Mouse (Mus musculus) monocyte, adult 2 months (primary cell): ENCODE results near the gene Gm11757.
"Not testable (repeated sequence)": the region's sequence is repeated elsewhere in the genome, so short reads cannot be mapped to it uniquely, and the experiment has no call there.

Experiments used
- DNase-seq, 2 experiments: peaks; one replicate each; pipeline ENCODE4 v3.0.0; 2022; ENCODE audit warnings: low spot score in 2 of 2, low read depth in 1 of 2

Gm11757 gene

GRCm38 (mm10) chr4:73891012-73891411 lies at the start of gene Gm11757:
Gene Gm11757 (minus strand): TSS chr4:73891112.
- not testable (repeated sequence) for DNase-seq

DNA sequence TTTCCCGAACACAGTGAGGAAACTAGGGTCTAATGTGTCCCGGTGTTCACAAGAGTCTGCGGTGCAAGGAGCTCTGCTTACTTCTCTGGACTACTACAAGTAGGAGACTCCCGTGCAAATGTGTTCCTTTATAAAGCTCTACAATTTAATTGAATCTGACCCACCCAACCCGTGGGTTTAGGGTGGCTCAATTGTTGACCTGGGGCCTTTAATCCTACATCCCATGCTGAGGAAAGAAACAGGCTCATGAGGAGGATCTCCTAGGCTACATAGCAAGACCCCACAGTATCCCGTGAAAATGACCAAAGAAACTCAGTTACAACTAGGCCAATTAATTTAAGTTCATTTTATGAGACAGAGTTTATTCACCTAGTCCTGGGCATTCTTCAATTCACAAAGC lies 29.7 kb upstream of the Gm11757 start, which contains the start of gene Gm11756:
Gene Gm11756 (minus strand): TSS at position 101 of the 400 bp plus-strand sequence.
- not testable (repeated sequence) for DNase-seq

GRCm38 (mm10) chr4:73905853-73906252 lies 14.9 kb upstream of the Gm11757 start, which contains the start of gene Gm13871:
Gene Gm13871 (minus strand): TSS chr4:73905953.
- DNase-seq, result not testable (repeated sequence)

DNA sequence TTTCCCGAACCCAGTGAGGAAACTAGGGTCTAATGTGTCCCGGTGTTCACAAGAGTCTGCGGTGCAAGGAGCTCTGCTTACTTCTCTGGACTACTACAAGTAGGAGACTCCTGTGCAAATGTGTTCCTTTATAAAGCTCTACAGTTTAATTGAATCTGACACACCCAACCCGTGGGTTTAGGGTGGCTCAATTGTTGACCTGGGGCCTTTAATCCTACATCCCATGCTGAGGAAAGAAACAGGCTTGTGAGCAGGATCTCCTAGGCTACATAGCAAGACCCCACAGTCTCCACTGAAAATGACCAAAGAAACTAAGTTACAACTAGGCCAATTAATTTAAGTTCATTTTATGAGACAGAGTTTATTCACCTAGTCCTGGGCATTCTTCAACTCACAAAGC lies 14.7 kb downstream of the Gm11757 start, which contains the start of gene Gm11758:
Gene Gm11758 (minus strand): TSS at position 101 of the 400 bp plus-strand sequence.
- DNase-seq, result not testable (repeated sequence)
